Mouse (Mus musculus) embryonic facial prominence, embryonic 14.5 days (tissue): ENCODE measurements at regions not wholly inside any gene's neighbourhood (a gene's known extent, or its start where the extent isn't known, plus 50 kb on each side); places are given as distances from the start of the nearest gene placed in this dataset.

Experiments
- ATAC-seq: fragments of 200-750 bp; cut with Nextera tagmentation; 2 replicates; pipeline ENCODE4 v1.8.0; 2017; ENCODE audit warnings: low read depth, moderate number of reproducible peaks, moderate TSS enrichment
- DNase-seq: peaks from one replicate; pipeline ENCODE4 v3.0.0-alpha.2; 2015; ENCODE audit warnings: low spot score
- H3K27ac ChIP-seq: fragments of 300-500 bp; sonication (generic); replicated peaks from 2 replicates; pipeline ENCODE4 v1.5.1; 2014; ENCODE audit warnings: low read depth, mild to moderate bottlenecking, low read length, moderate library complexity
- H3K27me3 ChIP-seq: fragments of 300-500 bp; sonication (generic); replicated peaks from 2 replicates; pipeline ENCODE4 v1.6.1; 2014; ENCODE audit warnings: low read length; ENCODE audit not compliant: control insufficient read depth, insufficient read depth
- H3K36me3 ChIP-seq: fragments of 300-500 bp; sonication (generic); 2 replicates; pipeline ENCODE4 v1.6.1; 2014; ENCODE audit warnings: low read length, mixed read lengths; ENCODE audit not compliant: control insufficient read depth, insufficient read depth
- H3K4me1 ChIP-seq: fragments of 300-500 bp; sonication (generic); 2 replicates; pipeline ENCODE4 v1.6.1; 2014; ENCODE audit warnings: antibody characterized with exemption, low read length; ENCODE audit not compliant: control insufficient read depth, insufficient read depth
- H3K4me2 ChIP-seq: fragments of 300-500 bp; sonication (generic); 2 replicates; pipeline ENCODE4 v1.6.1; 2014; ENCODE audit warnings: low read depth, mild to moderate bottlenecking, low read length, moderate library complexity, mixed read lengths
- H3K4me3 ChIP-seq: fragments of 300-500 bp; sonication (generic); 2 replicates; pipeline ENCODE4 v1.5.1; 2014; ENCODE audit warnings: low read depth, mild to moderate bottlenecking, low read length
- H3K9ac ChIP-seq: fragments of 300-500 bp; sonication (generic); 2 replicates; pipeline ENCODE4 v1.6.1; 2014; ENCODE audit warnings: low read depth, mild to moderate bottlenecking, low read length, moderate library complexity, mixed read lengths
- H3K9me3 ChIP-seq: fragments of 300-500 bp; sonication (generic); 2 replicates; pipeline ENCODE4 v1.6.1; 2016; ENCODE audit warnings: low read length; ENCODE audit not compliant: control insufficient read depth
- WGBS: fragments of 180-500 bp; shearing (Covaris S2); extraction: QIAGEN DNeasy Blood & Tissue Kit; methylation state at CpG from one replicate; pipeline ENCODE4 v1.1.7; 2014; 5-methylcytosine and 5-hydroxymethylcytosine counted together

GRCm38 (mm10) chr12:32681910-32682309 lies 137.4 kb upstream of the Nampt start:
- no peak overlapping the region for H3K4me2 ChIP-seq
- no peak overlapping the region for H3K27ac ChIP-seq
- peaks cover 6% of the 10 kb centered on the region; the same call in 1 of the 2 replicates for H3K4me1 ChIP-seq
- WGBS: 82% methylated on average over 3 of the region's 3 CpGs
- no peaks in the 10 kb centered on the region for H3K27me3 ChIP-seq
- H3K4me3 ChIP-seq: no peak overlapping the region
- no peaks in the 10 kb centered on the region for H3K9me3 ChIP-seq
- no peaks in the 10 kb centered on the region for H3K36me3 ChIP-seq
- ATAC-seq (no peak), DNase-seq (no peak)
- H3K9ac ChIP-seq: no peak overlapping the region

- ATAC-seq (no peak), DNase-seq (no peak)
- Histone ChIP-seq H3K27me3 (no peaks in the 10 kb centered on the region), H3K4me3 (no peak overlapping the region), H3K4me2 (no peak overlapping the region), H3K4me1 (peaks cover 6% of the 10 kb centered on the region; the same call in 1 of the 2 replicates), H3K27ac (no peak overlapping the region), H3K9me3 (no peaks in the 10 kb centered on the region), H3K9ac (no peak overlapping the region), H3K36me3 (no peaks in the 10 kb centered on the region)
- WGBS: 83% methylated on average over 2 of the region's 2 CpGs
Measured at GRCm38 (mm10) chr12:32683375-32683774, 136.0 kb upstream of the Nampt start.

- H3K4me1 ChIP-seq: peaks cover 6% of the 10 kb centered on the region; the same call in 1 of the 2 replicates
- H3K9me3 ChIP-seq: no peaks in the 10 kb centered on the region
- 78% methylated on average over 7 of the region's 7 CpGs for WGBS
- no peak overlapping the region for H3K4me3 ChIP-seq
- H3K36me3 ChIP-seq: no peaks in the 10 kb centered on the region
- H3K27me3 ChIP-seq: no peaks in the 10 kb centered on the region
- no peak overlapping the region for H3K4me2 ChIP-seq
- no peak overlapping the region for H3K9ac ChIP-seq
- DNase-seq (no peak), ATAC-seq (no peak)
- H3K27ac ChIP-seq: no peak overlapping the region
Measured at GRCm38 (mm10) chr12:32685788-32686385, 133.5 kb upstream of the Nampt start.

DNA sequence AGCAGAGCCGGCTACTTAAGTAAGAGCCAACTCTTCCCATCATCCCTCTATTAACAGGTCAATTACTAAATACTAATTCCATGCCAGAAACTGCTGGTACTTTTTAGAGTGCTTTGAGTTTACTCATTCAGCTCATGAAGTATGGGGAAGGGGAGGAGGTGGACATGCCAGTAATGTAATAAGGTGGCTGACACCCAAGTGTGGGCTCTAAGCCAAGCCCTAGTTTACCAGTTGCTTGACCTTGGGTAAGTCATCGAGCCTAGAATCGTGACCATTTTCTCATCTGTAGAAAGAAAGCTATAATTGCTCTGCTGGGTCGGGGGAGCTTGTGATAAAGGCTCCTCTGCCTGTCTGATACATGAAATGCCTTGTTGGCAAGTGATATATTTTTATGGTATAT lies 130.0 kb upstream of the Nampt start:
- H3K9me3 ChIP-seq: no peaks in the 10 kb centered on the region
- no peak overlapping the region for H3K9ac ChIP-seq
- H3K27me3 ChIP-seq: no peaks in the 10 kb centered on the region
- DNase-seq: no peak
- no peak overlapping the region for H3K4me2 ChIP-seq
- WGBS: 90% methylated on average over 4 of the region's 4 CpGs
- H3K4me1 ChIP-seq: peaks cover 5% of the 10 kb centered on the region; the same call in 1 of the 2 replicates
- no peaks in the 10 kb centered on the region for H3K36me3 ChIP-seq
- no peak overlapping the region for H3K4me3 ChIP-seq
- no peak for ATAC-seq
- no peak overlapping the region for H3K27ac ChIP-seq

GRCm38 (mm10) chr12:32690096-32690495 lies 129.2 kb upstream of the Nampt start:
- Histone ChIP-seq H3K4me1 (no peaks in the 10 kb centered on the region), H3K4me2 (no peak overlapping the region), H3K9me3 (no peaks in the 10 kb centered on the region), H3K4me3 (no peak overlapping the region), H3K36me3 (no peaks in the 10 kb centered on the region), H3K9ac (no peak overlapping the region), H3K27ac (no peak overlapping the region), H3K27me3 (no peaks in the 10 kb centered on the region)
- ATAC-seq: no peak
- 80% methylated on average over 2 of the region's 2 CpGs for WGBS
- no peak for DNase-seq

DNA sequence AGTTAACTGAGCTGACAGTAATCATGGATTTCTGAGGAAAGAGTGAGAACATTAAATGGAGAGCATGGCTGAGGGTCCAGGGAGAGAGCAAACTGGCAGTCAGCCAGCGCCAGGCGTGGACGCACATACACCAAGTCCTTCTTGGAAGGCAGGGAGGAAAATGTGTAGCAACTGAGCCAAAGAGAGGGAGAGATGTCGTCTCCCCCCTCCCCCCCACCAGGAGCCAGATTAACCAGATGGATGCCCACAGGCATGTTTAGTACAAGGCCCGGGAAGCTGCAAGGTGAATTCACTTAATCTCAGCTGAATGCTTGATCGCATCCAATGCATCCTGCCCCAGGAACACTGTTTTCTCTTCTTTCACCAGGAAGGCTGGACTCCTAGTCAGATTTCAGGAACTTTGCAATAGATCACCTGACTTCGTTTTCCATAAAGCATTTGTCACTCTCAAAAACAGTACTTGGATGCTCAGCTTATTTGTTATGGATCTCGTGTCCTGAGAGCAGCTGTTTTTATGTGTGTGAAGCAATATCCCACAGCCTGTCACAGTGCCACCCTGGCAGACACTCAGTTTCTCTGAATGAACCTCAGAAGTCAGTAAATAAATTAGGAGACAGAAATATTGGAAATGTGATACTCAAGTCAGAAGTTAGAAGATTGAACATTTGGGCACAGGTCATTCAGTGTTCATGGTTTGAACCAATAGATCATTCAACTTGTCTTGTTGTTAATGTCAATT lies 127.1 kb upstream of the Nampt start:
- H3K27ac ChIP-seq: no peak overlapping the region
- H3K4me2 ChIP-seq: no peak overlapping the region
- ATAC-seq (no peak), DNase-seq (peak; percentile 26)
- no peaks in the 10 kb centered on the region for H3K27me3 ChIP-seq
- H3K4me1 ChIP-seq: no peaks in the 10 kb centered on the region
- H3K4me3 ChIP-seq: no peak overlapping the region
- no peaks in the 10 kb centered on the region for H3K9me3 ChIP-seq
- H3K9ac ChIP-seq: no peak overlapping the region
- H3K36me3 ChIP-seq: no peaks in the 10 kb centered on the region
- WGBS: 46% methylated on average over 8 of the region's 8 CpGs

DNA sequence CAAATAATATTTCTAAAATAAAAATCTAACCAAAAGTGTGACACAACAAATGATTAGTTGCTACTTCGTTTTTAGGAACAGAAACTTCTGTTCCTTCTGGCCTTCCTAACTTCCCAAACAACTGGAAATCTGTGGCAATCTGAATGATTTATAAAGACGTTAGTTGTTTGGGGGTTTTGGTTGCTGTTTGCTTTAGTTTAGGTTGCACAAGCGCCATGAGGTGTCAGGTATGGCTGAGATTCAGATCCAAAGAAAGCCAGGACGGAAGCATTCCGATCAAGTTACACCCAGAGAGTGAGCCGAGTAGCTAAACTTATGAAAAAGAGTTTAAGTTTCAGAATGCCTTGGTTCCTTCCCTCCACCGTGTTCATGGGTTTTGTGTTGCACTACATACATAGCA lies 126.4 kb upstream of the Nampt start:
- ATAC-seq (no peak), DNase-seq (no peak)
- H3K36me3 ChIP-seq: no peaks in the 10 kb centered on the region
- no peak overlapping the region for H3K4me3 ChIP-seq
- H3K9me3 ChIP-seq: no peaks in the 10 kb centered on the region
- H3K4me2 ChIP-seq: no peak overlapping the region
- H3K4me1 ChIP-seq: no peaks in the 10 kb centered on the region
- no peaks in the 10 kb centered on the region for H3K27me3 ChIP-seq
- H3K27ac ChIP-seq: no peak overlapping the region
- H3K9ac ChIP-seq: no peak overlapping the region
- WGBS: 65% methylated on average over 7 of the region's 7 CpGs

- no peak overlapping the region for H3K4me3 ChIP-seq
- no peak overlapping the region for H3K9ac ChIP-seq
- no peak overlapping the region for H3K27ac ChIP-seq
- no peaks in the 10 kb centered on the region for H3K36me3 ChIP-seq
- 83% methylated on average over 1 of the region's 1 CpGs for WGBS
- no peak for ATAC-seq
- no peak for DNase-seq
- no peaks in the 10 kb centered on the region for H3K27me3 ChIP-seq
- no peak overlapping the region for H3K4me2 ChIP-seq
- no peaks in the 10 kb centered on the region for H3K4me1 ChIP-seq
- no peaks in the 10 kb centered on the region for H3K9me3 ChIP-seq
Measured at GRCm38 (mm10) chr12:32693678-32694077, 125.7 kb upstream of the Nampt start.

GRCm38 (mm10) chr12:32696832-32697231 lies 122.5 kb upstream of the Nampt start:
- Histone ChIP-seq H3K4me3 (no peak overlapping the region), H3K27ac (no peak overlapping the region), H3K4me1 (no peaks in the 10 kb centered on the region), H3K9ac (no peak overlapping the region), H3K27me3 (no peaks in the 10 kb centered on the region), H3K4me2 (no peak overlapping the region), H3K36me3 (no peaks in the 10 kb centered on the region), H3K9me3 (no peaks in the 10 kb centered on the region)
- ATAC-seq: no peak
- 51% methylated on average over 2 of the region's 2 CpGs for WGBS
- DNase-seq: no peak
